Mouse (Mus musculus) Muller cell, postnatal 12 days (primary cell): ENCODE data around the gene Gm45618.
"Not testable (repeated sequence)": the region's sequence is repeated elsewhere in the genome, so short reads cannot be mapped to it uniquely, and the experiment has no call there.

Experiments used
- DNase-seq: peaks from one replicate; pipeline ENCODE4 v3.0.0-alpha.2; 2015; ENCODE audit errors: inconsistent ontology term

Gm45618 gene

DNA sequence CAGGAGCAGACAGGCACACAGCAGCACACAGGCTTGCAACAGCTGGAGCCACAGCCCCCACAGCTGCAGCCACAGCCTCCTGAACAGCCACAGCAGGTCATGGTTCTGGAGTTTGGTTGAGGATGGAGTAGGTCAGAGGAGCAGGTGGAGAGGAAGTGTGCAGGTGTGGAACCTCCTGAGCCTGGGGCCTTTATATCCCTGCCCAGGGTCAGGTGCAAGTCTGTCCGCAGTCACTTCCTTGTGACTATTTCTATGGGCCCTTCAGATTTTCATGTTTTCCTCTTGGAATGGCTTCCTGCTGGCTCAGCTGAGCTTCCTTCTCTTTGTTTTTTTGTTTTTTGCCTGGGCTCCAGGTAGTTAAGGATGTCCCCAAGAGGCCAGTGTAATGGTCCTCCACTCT, at the start of gene Gm45618:
TSS of gene Gm45618 (minus strand) at position 101 of the 400 bp plus-strand sequence.
- DNase-seq, result not testable (repeated sequence)

DNA sequence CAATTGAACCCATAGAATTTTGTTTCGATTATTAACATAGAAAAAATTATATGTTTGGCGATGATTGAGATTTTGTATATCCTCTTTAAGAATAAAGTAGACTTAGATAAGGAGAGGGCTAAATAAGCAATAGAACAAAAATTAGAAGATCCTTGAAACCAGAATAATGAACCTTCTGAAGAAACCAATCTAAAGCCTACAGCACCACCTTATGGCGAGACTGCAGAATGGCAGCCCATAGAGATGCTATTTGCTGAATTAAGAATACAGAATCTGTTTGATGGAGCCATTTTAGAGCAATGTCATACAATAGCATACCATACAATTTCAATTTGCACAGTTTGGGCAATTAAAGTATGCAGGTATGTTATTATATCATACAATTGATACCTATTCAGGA, 49.3 kb upstream of the Gm45618 start:
- no peak for DNase-seq

DNA sequence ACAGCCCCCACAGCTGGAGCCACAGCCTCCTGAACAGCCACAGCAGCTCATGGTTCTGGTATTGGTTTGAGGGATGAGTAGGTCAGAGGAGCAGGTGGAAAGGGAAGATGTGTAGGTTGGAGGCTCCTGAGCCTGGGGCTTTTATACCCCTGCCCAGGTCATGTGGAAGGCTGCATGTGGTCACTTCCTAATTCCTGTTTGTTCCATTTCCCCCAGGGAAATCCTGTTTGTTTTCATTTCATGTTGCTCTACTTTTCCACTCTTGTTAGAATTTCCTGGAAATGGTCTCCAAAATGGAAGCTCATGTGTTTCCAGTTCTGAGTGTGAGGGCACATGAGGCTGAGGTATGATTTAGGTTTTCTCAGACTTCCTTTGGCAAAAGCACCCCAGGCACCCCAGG, 45.1 kb upstream of the Gm45618 start, which contains the start of gene Gm4553:
TSS of gene Gm4553 (minus strand) at position 101 of the 400 bp plus-strand sequence.
- not testable (repeated sequence) for DNase-seq

DNA sequence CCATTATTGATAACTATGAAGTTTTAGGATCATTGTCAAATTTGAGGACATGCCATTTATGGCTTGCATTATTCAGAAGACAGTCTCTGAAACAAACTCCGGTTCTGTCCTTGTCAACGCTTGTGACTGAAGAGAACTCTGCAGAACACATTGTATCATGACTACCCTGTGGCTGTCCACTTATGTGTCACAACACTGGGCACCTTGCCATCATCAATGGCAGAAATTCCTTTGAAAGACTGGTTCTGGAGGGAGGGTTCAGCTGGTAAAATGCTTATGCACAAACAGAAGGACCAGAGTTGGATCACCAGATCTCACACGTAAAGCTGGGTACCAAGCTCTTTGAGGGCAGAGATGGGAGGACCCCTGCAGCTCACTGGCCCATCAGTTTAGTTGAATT, 38.8 kb upstream of the Gm45618 start:
- DNase-seq, result no peak

DNA sequence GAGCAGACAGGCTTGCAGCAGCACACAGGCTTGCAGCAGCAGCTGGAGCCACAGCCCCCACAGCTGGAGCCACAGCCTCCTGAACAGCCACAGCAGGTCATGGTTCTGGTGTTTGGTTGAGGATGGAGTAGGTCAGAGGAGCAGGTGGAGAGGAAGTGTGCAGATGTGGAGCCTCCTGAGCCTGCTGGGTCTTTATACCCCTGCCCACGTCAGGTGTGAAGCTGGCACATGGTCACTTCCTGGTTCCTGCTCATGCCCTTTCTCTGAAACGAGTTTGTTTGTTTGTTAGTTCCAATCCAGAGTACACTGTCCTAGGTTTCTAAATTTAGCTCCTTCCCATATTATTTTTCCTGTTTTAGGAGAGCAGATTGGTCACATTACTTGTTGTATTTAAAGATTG, 36.5 kb upstream of the Gm45618 start, which contains the start of gene Gm29735:
TSS of gene Gm29735 (minus strand) at position 101 of the 400 bp plus-strand sequence.
- not testable (repeated sequence) for DNase-seq

DNA sequence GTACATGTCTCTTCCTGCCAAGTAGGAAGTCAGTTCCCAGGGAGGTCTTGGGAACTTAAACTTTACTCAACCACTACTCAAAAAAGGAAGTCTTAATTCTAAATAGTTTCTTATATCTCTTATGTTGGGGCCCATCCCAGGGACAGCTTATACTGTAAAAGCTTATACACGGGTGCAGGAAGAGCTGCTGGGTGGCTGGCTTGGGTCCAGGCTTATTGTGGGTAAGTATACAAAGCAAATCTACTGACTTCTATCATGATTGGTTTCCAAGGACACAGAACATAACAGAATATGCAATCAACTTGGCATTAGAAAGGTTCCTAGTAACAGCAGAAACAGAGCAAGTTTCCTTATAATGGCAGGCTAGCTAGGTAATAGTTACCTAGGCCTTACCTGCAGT, 34.8 kb upstream of the Gm45618 start:
- no peak for DNase-seq

DNA sequence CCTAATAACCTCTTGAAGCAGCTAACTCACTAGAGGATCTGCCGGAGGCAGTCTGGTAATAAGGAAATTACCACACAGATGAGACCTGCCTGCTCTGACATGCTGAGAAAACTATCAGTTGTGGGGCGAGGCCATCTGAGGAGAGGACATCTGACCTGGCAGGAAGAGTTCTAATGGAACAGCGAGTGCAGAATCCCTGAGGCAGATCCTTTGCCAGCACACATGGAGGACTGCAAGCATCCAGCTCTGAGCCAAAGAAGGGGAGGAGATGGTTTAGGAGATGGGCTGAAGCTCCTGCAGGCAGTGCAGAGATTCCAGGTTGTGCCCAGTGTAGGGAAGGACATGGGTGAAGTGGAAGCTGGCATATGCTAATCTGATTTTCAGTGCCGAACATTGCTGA, 31.7 kb upstream of the Gm45618 start:
- no peak for DNase-seq

DNA sequence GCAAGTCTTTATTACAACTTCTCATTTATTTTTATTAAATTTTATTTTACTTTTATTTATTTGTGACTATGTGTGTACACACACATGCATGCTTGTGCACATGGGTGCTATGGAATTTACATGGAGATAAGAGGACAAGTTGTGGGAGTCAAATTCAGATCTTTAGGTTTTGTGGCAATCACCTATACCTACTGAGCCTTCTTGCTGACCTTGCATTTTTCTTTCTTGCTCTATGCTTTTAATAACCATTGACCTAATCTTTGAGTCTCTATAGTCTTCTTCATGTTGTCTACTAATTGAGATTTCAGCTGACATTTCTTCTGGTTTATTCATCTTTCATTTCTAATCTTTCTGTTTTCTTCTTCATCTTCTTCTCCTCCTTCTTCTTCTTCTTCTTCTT, 28.1 kb upstream of the Gm45618 start:
- DNase-seq, result no peak

DNA sequence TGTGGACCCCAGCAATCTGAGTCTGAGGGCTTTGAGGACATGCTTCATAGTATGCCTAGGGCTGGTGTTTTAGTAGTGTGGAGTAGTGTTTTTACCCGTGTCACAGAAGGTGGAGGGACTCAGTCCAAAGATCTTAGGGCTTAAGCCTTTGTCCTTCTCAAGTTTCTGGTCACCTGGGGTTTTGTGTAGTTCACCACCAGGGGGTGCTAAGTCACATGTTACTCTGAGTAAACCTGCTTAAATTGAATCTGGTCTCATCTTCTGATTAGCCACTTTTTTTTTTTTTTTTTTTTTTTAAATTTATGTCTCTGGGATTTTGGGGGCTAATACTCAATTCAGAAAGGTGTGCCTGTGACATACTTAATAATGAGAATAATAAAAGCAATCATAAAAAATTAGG, 25.5 kb upstream of the Gm45618 start:
- peak; percentile 38 for DNase-seq

DNA sequence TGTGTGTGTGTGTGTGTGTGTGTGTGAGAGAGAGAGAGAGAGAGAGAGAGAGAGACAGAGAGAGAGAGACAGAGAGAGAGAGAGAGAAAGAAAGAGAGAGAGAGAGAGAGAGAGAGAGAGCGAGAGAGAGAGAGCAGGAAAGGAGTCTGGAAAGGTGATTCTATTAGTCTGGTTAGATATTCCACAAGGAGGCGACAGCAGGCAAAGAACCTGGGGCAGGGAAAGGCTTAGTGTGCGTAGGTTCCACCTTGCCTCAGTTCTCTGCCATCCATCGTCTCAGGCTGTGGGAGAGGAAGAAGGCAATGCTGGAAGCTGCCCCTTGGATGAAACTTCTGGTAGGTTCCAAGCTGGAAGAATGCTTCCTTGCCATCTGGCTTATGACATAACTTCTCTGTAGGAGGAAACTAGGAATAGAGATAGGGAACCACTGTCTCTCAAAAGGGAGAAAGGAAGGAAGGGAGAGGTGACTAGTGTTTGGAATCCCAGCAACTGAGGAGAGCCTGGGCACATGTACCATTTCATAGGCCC, 24.9 kb upstream of the Gm45618 start:
- DNase-seq, result no peak

DNA sequence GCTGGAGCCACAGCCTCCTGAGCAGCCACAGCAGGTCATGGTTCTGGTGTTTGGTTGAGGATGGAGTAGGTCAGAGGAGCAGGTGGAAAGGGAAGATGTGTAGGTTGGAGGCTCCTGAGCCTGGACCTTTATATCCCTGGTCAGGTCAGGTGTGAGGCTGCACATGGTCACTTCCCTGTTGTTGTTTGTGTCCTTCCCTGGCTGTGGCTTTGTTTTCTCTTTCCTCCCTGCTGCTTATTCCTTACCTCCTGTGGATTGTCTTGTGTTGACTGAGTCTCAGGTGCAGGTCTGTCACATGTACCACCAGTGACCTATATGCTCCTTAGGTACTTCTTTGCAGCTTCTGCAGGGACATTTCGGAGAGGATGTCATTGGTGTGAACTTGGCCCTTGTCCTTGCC, 24.0 kb upstream of the Gm45618 start, which contains the start of gene Gm45337:
TSS of gene Gm45337 (minus strand) at position 101 of the 400 bp plus-strand sequence.
- DNase-seq, result no peak

DNA sequence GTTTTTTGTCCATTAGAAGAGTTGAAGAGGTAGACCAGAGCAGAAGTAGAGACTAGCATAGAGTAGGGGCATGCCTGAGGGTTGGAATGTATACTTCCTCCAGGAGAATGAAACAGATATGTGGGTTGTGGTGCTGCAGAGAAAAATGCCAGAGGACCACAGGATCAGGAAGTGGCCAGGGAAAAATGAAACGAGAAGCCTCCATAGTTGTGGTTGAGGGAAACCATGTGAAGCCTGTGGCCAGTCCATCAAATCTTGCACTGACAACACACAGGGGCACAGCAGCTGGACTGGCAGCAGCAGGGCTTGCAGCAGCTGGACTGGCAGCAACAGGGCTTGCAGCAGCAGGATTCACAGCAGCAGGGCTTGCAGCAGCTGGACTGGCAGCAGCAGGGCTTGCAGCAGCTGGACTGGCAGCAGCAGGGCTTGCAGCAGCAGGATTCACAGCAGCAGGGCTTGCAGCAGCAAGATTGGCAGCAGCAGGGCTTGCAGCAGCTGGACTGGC, 23.0 kb upstream of the Gm45618 start:
- not testable (repeated sequence) for DNase-seq

DNA sequence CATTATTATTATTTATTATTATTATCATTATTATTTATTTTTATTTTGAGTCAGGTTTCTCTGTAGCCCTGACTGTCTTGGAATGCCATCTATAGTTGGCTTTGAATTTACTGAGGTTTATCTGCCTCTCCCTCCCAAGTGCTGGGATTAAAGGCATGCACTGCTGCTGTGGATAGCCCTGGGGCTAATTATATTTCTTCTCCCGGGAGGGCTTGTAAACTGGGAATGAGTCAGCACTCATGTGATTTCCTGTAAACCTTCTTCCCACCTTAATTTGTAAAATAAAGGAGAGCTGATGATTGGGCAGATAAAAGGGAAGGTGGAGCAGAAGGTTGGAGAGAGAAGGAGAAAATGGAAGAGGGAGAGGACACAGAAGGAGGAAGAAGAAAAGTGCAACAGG, 20.2 kb upstream of the Gm45618 start:
- no peak for DNase-seq

DNA sequence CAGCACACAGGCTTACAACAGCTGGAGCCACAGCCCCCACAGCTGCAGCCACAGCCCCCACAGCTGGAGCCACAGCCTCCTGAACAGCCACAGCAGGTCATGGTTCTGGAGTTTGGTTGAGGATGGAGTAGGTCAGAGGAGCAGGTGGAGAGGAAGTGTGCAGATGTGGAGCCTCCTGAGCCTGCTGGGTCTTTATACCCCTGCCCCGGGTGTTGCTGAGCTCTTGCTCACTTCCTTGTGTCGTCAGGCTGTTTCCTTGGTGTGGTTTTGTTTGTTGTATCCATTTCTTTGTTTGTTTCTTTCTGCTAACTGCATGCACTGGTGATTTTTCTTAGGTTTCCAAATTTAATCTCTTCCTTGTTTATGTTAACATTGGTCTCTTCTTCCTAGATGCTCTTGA, 15.4 kb upstream of the Gm45618 start, which contains the start of gene Gm39115:
TSS of gene Gm39115 (minus strand) at position 101 of the 400 bp plus-strand sequence.
- DNase-seq, result not testable (repeated sequence)

DNA sequence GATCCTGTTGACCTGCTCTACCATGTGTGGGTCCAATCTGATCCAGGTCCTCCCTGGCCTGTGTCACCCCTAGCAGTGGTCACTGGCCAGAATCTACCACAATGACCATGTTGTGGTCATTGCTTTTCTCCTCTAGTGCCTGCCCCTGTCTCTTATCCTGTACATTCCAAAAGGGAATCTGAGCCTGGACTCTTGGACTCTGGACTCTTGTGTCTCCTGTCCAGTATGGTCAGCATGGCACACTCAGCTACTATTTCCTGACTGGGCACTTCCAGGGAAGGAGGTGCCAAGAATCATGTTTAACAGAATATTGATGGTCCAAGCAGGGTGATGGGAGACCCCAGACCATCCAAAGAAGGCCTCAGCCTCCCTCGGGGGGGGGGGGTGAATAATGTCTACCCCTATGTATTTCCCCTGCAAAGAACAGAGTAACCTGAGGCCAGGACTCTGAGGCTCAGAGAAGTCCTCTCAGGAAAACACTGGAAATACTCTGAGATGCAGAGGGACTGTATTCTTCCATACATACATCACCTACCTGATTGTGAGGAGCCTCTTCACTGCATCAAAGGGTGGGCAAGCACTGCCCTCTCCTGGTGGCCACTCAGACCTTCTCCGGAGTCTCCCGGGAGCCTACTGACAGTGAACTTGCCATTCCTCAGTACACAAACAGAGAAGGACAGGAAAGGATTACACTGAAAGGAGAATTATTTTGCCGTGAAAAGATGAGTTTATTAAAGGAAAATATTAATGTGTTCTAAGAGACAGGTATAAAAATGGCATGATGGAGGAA, 13.9 kb upstream of the Gm45618 start:
- peak; percentile 9 for DNase-seq

DNA sequence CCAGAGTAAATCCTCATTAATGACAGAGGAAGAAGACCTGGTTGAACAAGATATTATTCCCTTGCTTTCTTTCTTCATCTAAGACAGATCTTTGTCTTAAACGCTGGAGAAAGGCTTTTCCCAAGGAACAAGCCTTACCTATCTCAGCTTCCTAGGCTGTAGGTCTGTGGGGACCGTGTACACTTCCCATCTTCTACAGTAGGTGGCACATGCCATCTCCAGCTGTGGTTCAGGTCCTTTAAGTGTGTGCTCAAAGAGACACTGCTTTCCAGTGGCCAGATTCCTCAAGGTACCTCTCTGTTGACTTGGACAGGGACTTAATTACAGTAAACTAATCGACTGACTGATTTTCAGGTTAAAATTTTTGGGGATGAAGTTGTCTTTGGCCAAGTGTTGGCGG, 8.3 kb upstream of the Gm45618 start:
- no peak for DNase-seq

DNA sequence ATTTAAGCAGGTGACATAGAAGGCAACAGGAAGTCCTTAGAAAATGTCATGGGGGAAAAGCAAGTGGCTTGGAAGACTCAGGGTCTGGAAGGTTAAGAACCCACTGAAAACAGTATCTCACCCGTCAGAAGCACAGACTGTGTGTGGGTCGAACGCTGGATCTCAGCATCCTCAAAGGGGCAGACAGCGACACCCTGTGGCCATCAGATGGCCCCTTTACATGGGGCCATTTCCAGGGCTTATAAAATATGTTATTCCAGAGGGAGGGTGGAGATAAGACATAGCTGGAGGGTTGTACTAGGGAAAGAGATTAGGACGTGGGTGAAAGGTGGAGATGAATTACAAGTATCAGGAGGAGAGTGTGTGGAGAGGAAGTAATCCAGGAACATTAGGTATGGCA, 897 bp downstream of the Gm45618 start:
- DNase-seq, result no peak

DNA sequence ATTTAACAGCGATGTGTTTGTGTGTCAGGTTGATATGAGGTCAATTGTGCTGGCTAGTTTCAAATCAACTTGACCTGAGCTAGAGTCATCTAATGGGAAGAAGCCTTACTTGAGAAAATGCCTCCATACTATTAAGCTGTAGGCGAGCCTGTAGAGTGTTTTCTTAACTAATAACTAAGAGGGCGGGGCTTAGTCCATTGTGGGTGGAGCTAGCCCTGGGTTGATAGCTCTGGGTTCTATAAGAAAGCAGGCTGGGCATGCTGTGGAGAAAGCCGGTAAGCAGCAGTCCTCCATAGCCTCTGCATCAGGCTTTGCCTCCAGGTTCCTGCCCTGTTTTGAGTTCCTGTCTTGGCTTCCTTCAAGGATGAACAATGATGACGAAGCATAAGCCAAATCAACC, 15.8 kb downstream of the Gm45618 start:
- no peak for DNase-seq

DNA sequence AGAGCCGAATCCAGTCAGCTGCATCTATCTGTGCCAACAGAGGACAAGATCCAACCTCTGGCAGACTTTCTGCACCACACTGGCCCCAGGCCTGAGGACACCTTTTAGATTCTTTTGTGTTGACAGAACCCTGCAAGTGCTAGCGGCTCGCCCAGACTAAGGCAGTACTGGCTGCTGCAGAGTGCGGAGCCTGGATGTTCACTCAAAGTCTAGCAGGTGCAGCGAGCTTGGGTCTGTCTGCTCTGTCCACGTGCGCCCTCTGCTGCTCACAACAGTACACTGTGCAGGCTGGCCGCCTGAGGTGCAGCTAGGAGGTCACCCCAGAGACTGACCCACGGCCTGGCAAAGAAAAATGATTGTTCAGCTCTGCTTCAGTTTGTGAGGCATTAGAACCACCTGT, 22.8 kb downstream of the Gm45618 start:
- DNase-seq, result peak; percentile 62

DNA sequence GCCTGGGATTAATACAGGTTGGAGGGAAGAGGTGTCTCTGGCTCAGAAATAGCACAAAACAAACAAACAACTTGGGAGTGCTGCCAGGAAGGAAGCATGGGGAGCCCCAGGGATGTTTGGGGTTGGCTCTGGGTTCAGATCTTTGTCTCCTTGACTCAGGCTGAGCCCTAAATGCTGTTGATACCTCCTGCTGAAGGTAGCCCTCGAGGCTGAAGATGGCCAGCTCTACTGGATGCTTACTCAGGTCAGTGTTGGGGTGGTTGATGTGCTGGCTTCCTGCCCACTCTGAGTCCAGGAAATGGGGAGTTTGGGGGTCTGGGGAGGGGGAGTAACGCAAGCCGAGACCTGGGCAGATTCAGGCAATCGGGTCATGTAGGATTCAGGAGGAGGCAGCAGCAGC, 23.8 kb downstream of the Gm45618 start:
- no peak for DNase-seq

DNA sequence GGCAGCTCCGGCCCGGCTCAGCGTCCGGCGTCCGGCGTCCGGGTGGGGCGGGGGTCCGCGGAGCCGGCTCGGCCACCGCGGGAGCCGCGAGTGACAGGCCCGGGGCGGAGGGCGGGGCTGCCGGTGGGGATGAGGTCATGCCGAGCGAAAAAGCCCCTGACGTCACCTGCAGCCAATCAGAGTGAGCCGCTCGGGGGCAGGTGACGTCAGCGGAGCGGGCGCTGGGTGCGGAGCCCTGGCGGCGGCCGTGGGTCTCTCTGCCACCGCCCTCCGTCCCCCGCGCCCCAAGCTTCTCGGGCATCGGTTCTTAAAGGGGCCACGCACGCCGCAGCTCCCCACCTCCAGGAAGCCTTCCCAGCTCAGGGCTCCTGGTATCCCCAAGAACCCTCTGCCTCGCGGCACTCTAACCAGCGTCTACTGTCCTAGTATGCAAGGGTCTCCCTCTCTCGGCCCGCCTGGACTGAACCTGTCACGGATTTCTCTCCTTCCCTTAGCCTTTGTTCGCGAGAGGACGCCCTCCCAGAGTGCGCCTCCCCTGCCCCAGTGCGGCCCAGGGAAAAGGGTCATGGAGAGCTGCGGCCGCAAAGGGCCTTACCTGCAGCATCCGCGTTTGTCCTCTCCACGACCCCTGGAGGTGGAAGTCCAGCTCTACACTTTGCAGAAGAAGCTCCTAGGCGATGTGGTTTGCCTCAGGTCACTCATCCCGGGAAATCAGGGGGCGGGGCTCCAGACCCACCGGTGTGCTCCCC, 25.2 kb downstream of the Gm45618 start, which contains the start of gene Dusp8:
TSS of gene Dusp8 (minus strand) at position 661 of the 749 bp plus-strand sequence.
- DNase-seq, result peak; percentile 95
